ENCODE assay signal across 15 mouse cellular contexts in genomic region chr17:29405501-29405900, GRCm38 (mm10).
"Had no signal": no experiment of that assay in that cellular context is flagged by ENCODE, and none has a peak within 500 bp of the region (broad histone marks: within the 10 kb centered on the region; RNA-seq: fewer than 3 reads in every experiment).

No protein-coding gene starts in this region.

- H3K9me3 ChIP-seq: lung, embryonic 15.5 days; megakaryocyte, embryonic 14.5 days; midbrain, embryonic 13.5 days; midbrain, embryonic 15.5 days; neural tube, embryonic 12.5 days; stomach, embryonic 15.5 days had no signal

- H3K4me3 ChIP-seq: lung, embryonic 15.5 days; megakaryocyte, embryonic 14.5 days; midbrain, embryonic 13.5 days; midbrain, embryonic 15.5 days; neural tube, embryonic 12.5 days; stomach, embryonic 15.5 days had no signal

- H3K27ac ChIP-seq: lung, embryonic 15.5 days; macrophage; midbrain, embryonic 13.5 days; midbrain, embryonic 15.5 days; neural tube, embryonic 12.5 days; stomach, embryonic 15.5 days; stomach, postnatal 0 days had no signal

- H3K36me3 ChIP-seq: lung, embryonic 15.5 days; midbrain, embryonic 13.5 days; midbrain, embryonic 15.5 days; neural tube, embryonic 12.5 days; stomach, embryonic 15.5 days had no signal

- H3K9ac ChIP-seq: lung, embryonic 15.5 days; midbrain, embryonic 13.5 days; midbrain, embryonic 15.5 days; neural tube, embryonic 12.5 days; stomach, embryonic 15.5 days had no signal

- H3K4me1 ChIP-seq: lung, embryonic 15.5 days; midbrain, embryonic 13.5 days; midbrain, embryonic 15.5 days; neural tube, embryonic 12.5 days; stomach, embryonic 15.5 days had no signal

- DNase-seq: lung, adult 2 months; lung, postnatal 14 days; lung, postnatal 36 days; right cerebral cortex, postnatal 14 days; thymus, adult 2 months; thymus, postnatal 25 days; thymus, postnatal 4 days had no signal
